Mouse (Mus musculus) heart, embryonic 16.5 days (tissue): ENCODE measurements at regions not wholly inside any gene's neighbourhood (a gene's known extent, or its start where the extent isn't known, plus 50 kb on each side); places are given as distances from the start of the nearest gene placed in this dataset.
"Not testable (repeated sequence)": the region's sequence is repeated elsewhere in the genome, so short reads cannot be mapped to it uniquely, and the experiment has no call there.

ENCODE experiments used
- ATAC-seq: fragments of 200-750 bp; cut with Nextera tagmentation; replicated peaks from 2 replicates; pipeline ENCODE4 v1.8.0; 2017; ENCODE audit warnings: moderate number of reproducible peaks; ENCODE audit not compliant: insufficient read depth, low FRiP score; ENCODE audit errors: extremely low read depth
- H3K27ac ChIP-seq: fragments of 300-500 bp; sonication (generic); 2 replicates; pipeline ENCODE4 v1.5.1; 2014; ENCODE audit warnings: mild to moderate bottlenecking, low read length, control low read depth, moderate library complexity
- H3K27me3 ChIP-seq: fragments of 300-500 bp; sonication (generic); 2 replicates; pipeline ENCODE4 v1.6.1; 2014; ENCODE audit warnings: low read length, mixed read lengths; ENCODE audit not compliant: control insufficient read depth, insufficient read depth
- H3K36me3 ChIP-seq: fragments of 300-500 bp; sonication (generic); 2 replicates; pipeline ENCODE4 v1.6.1; 2014; ENCODE audit not compliant: control insufficient read depth, insufficient read depth
- H3K4me1 ChIP-seq: fragments of 300-500 bp; sonication (generic); 2 replicates; pipeline ENCODE4 v1.6.1; 2014; ENCODE audit warnings: low read length, mixed read lengths; ENCODE audit not compliant: control insufficient read depth, insufficient read depth
- H3K4me2 ChIP-seq: fragments of 300-500 bp; sonication (generic); 2 replicates; pipeline ENCODE4 v1.6.1; 2014; ENCODE audit warnings: low read depth, mild to moderate bottlenecking, control low read depth, low read length
- H3K4me3 ChIP-seq: fragments of 300-500 bp; sonication (generic); 2 replicates; pipeline ENCODE4 v1.5.1; 2014; ENCODE audit warnings: mild to moderate bottlenecking, control low read depth, low read length
- H3K9ac ChIP-seq: fragments of 300-500 bp; sonication (generic); 2 replicates; pipeline ENCODE4 v1.6.1; 2014; ENCODE audit warnings: low read length, control low read depth
- H3K9me3 ChIP-seq: fragments of 300-500 bp; sonication (generic); replicated peaks from 2 replicates; pipeline ENCODE4 v1.6.1; 2016; ENCODE audit warnings: low read length; ENCODE audit not compliant: control insufficient read depth
- WGBS: fragments of 180-500 bp; shearing (Covaris S2); extraction: QIAGEN DNeasy Blood & Tissue Kit; methylation state at CpG from one replicate; pipeline ENCODE4 v1.1.7; 2014; 5-methylcytosine and 5-hydroxymethylcytosine counted together

- no peak for ATAC-seq
- 72% methylated on average over 2 of the region's 2 CpGs for WGBS
- no peaks in the 10 kb centered on the region for H3K36me3 ChIP-seq
- H3K4me2 ChIP-seq, result no peak overlapping the region
- H3K27ac ChIP-seq, result no peak overlapping the region
- no peak overlapping the region for H3K9ac ChIP-seq
- no peaks in the 10 kb centered on the region for H3K9me3 ChIP-seq
- H3K27me3 ChIP-seq, result no peaks in the 10 kb centered on the region
- no peaks in the 10 kb centered on the region for H3K4me1 ChIP-seq
- H3K4me3 ChIP-seq, result no peak overlapping the region
Measured at GRCm38 (mm10) chr2:116364136-116364535, 298.5 kb upstream of the Meis2 start.

- 71% methylated on average over 1 of the region's 1 CpGs for WGBS
- Histone ChIP-seq H3K4me3 (no peak overlapping the region), H3K4me2 (no peak overlapping the region), H3K27me3 (no peaks in the 10 kb centered on the region), H3K9ac (no peak overlapping the region), H3K36me3 (no peaks in the 10 kb centered on the region), H3K9me3 (no peaks in the 10 kb centered on the region), H3K4me1 (no peaks in the 10 kb centered on the region), H3K27ac (no peak overlapping the region)
- no peak for ATAC-seq
Measured at GRCm38 (mm10) chr2:116358145-116358544, 292.5 kb upstream of the Meis2 start.

- H3K27ac ChIP-seq, result no peak overlapping the region
- 49% methylated on average over 1 of the region's 1 CpGs for WGBS
- H3K9me3 ChIP-seq, result no peaks in the 10 kb centered on the region
- no peak overlapping the region for H3K4me2 ChIP-seq
- no peaks in the 10 kb centered on the region for H3K36me3 ChIP-seq
- no peaks in the 10 kb centered on the region for H3K27me3 ChIP-seq
- H3K4me1 ChIP-seq, result no peaks in the 10 kb centered on the region
- no peak overlapping the region for H3K9ac ChIP-seq
- H3K4me3 ChIP-seq, result no peak overlapping the region
- no peak for ATAC-seq
Measured at GRCm38 (mm10) chr2:116348530-116348914, 282.9 kb upstream of the Meis2 start.

DNA sequence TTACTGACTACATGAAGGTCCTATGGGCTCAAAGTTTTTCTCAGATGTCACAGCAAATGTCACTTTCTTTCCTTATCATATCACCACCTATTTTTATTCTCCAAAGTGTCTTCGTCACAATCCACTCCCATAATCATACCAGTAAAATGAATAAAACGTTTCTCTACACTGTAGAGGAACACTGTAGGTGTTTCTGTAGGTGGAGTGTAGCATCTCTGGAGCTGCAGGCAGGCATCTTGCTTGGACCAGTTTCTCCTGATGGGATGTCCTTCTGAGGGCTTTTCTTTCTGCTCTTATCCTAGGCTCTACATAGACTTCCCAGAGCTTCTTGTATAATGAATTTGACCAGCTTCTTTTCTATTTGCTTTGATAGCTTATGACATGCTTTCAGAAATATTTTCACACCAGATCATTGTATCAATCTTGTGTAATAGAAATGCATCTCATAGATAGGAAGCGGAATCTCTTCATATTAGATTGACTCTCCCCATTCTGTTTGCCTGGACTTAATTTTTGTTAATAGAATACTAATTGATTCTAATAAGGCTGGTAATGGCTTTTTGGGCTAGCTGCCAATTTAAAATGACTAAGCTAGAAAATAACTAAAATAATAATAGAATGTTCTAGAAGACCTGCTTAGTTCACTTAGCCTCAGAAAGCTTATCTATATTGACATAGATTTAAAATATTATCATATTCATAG lies 282.3 kb upstream of the Meis2 start:
- Histone ChIP-seq H3K27me3 (no peaks in the 10 kb centered on the region), H3K4me2 (no peak overlapping the region), H3K4me3 (no peak overlapping the region), H3K9ac (no peak overlapping the region), H3K4me1 (no peaks in the 10 kb centered on the region), H3K27ac (no peak overlapping the region), H3K9me3 (no peaks in the 10 kb centered on the region), H3K36me3 (no peaks in the 10 kb centered on the region)
- WGBS, result 73% methylated on average over 3 of the region's 3 CpGs
- ATAC-seq, result no peak

GRCm38 (mm10) chr2:116331801-116332200 lies 266.2 kb upstream of the Meis2 start:
- no peak overlapping the region for H3K27ac ChIP-seq
- no peaks in the 10 kb centered on the region for H3K9me3 ChIP-seq
- H3K9ac ChIP-seq, result no peak overlapping the region
- WGBS, result 66% methylated on average over 3 of the region's 3 CpGs
- no peak overlapping the region for H3K4me2 ChIP-seq
- no peak for ATAC-seq
- no peaks in the 10 kb centered on the region for H3K36me3 ChIP-seq
- H3K4me3 ChIP-seq, result no peak overlapping the region
- H3K27me3 ChIP-seq, result no peaks in the 10 kb centered on the region
- H3K4me1 ChIP-seq, result no peaks in the 10 kb centered on the region

DNA sequence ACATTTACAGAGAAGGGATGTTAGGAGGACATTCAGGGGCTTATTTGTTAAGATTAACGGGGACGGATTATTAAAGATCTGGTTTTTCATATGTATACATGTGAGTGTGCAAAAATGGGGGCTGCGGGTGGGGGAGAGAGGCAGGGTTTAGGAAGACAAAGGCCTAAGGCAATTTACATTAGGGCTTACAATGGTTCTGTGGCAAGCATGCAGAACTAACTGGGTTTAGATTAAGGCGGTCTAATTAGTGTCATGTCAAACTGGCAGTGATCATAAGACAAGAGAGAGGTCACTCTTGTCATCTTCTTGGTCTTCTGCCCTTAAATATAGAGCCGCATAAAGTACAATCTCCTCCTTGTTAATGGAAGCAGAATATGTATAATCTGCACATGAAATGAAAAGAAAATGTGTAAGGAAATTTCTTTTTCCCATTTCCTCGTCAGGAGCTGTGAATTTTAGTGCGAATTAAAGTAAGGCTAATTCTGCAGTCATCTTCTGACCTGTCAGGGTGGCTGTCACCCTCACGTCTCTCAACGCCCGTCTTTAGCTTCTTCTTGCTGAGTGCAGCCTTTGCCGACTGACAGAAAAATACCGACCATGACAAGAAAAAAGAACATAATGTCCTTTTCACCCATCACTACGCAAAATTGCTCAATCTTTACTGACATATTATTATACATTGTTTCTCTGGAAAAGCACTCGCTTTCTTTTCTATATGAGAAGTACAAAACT lies 256.6 kb upstream of the Meis2 start:
- no peaks in the 10 kb centered on the region for H3K9me3 ChIP-seq
- no peaks in the 10 kb centered on the region for H3K27me3 ChIP-seq
- no peaks in the 10 kb centered on the region for H3K4me1 ChIP-seq
- H3K27ac ChIP-seq, result no peak overlapping the region
- ATAC-seq, result no peak
- WGBS, result 79% methylated on average over 14 of the region's 14 CpGs
- H3K9ac ChIP-seq, result no peak overlapping the region
- no peaks in the 10 kb centered on the region for H3K36me3 ChIP-seq
- no peak overlapping the region for H3K4me2 ChIP-seq
- H3K4me3 ChIP-seq, result no peak overlapping the region

DNA sequence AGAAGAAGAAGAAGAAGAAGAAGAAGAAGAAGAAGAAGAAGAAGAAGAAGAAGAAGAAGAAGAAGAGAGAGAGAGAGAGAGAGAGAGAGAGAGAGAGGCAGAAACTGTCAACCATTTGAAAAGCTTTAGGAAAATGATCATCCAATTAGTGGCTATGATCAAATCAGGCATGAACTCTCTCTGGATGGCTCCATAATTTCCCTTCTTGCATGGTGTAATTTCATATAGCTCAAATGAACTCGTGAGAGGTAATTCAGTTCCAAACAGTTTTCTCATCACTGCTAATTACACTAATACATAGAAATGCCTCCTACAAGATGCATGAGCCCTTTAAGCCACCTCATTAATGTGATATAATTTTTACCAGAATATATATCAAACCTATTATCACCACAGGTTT lies 233.9 kb upstream of the Meis2 start:
- H3K9me3 ChIP-seq, result no peaks in the 10 kb centered on the region
- no peaks in the 10 kb centered on the region for H3K36me3 ChIP-seq
- ATAC-seq, result no peak
- no peak overlapping the region for H3K4me2 ChIP-seq
- no peak overlapping the region for H3K4me3 ChIP-seq
- H3K4me1 ChIP-seq, result no peaks in the 10 kb centered on the region
- no peak overlapping the region for H3K27ac ChIP-seq
- H3K27me3 ChIP-seq, result no peaks in the 10 kb centered on the region
- H3K9ac ChIP-seq, result no peak overlapping the region
- WGBS, result 57% methylated on average over 1 of the region's 1 CpGs

- Histone ChIP-seq H3K4me3 (no peak overlapping the region), H3K36me3 (no peaks in the 10 kb centered on the region), H3K4me2 (no peak overlapping the region), H3K9ac (no peak overlapping the region), H3K9me3 (no peaks in the 10 kb centered on the region), H3K27me3 (no peaks in the 10 kb centered on the region), H3K27ac (no peak overlapping the region), H3K4me1 (no peaks in the 10 kb centered on the region)
- WGBS, result 71% methylated on average over 7 of the region's 7 CpGs
- ATAC-seq, result no peak
Measured at GRCm38 (mm10) chr2:116289886-116290285, 224.2 kb upstream of the Meis2 start.

DNA sequence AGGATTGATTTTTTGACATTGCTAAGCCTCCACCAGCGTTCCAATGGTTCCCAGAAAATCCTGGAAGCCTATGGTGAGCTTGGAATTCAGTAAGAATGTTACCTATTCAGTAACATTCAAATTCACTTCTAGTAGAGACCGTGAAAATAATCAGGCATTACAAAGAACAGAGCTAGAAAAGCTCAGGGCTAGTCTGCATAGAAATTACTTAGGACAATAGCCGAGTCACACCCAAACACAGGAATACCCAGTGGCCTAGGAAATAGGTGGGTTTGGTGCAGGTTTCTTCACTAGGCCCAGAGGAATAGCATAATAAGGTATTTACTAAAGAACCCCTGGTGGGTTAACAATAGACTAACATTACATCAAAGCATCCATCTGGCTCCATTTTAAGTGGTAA lies 177.6 kb upstream of the Meis2 start:
- not testable (repeated sequence) for H3K27me3 ChIP-seq, H3K27ac ChIP-seq, H3K4me2 ChIP-seq, ATAC-seq, H3K9ac ChIP-seq, H3K36me3 ChIP-seq, H3K9me3 ChIP-seq, H3K4me1 ChIP-seq, H3K4me3 ChIP-seq
- 67% methylated on average over 3 of the region's 3 CpGs for WGBS
